Mouse (Mus musculus): Measurements from ENCODE around the gene Sdc3. TPM values are rescaled to one million over a fixed set of nuclear protein-coding genes. Genes with fewer than 3 reads are reported as not detected.

The Sdc3 gene
- polyA plus RNA-seq, 1 experiment from 2014 or later = 41.1 TPM

DNA sequence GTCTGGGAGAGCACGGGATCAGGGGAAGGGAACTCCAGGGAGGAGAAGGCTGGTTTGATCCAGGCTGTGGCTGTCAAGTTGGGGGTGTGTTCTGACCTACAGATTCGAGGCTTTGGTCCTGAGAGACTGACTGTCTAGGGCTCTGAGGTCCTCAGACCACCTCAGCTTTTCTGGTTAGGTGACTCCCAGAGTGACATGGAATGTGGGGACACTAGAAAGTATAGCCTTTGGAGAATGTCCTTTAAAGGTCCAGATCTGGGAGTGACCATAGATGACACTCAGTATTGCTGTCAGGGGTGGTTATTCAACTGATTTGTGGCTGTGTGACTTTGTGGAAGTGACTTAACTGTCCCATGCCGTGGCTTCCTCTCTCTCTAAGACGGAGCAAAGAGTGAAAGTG, 2.4 kb downstream of the Sdc3 start:
- Histone ChIP-seq H3K4me1 (peaks cover 58% of the 10 kb centered on the region), H3K27ac (no peak overlapping the region), H3K4me3 (no peak overlapping the region), H3K36me3 (no peaks in the 10 kb centered on the region), H3K9me3 (no peaks in the 10 kb centered on the region), H3K4me2 (replicated peaks) (peak overlapping the region; percentile 13; the same call in 1 of the 2 replicates), H3K9ac (no peak overlapping the region), H3K27me3 (no peaks in the 10 kb centered on the region)
- no peak for ATAC-seq (ENCODE audit: insufficient number of reproducible peaks, insufficient read depth, low FRiP score, low TSS enrichment)
- WGBS = 55% methylated on average over 4 of the region's 4 CpGs

GRCm38 (mm10) chr4:130795970-130796369, 3.6 kb downstream of the Sdc3 start:
- Histone ChIP-seq H3K9ac (no peak overlapping the region), H3K4me2 (replicated peaks) (no peak overlapping the region), H3K36me3 (no peaks in the 10 kb centered on the region), H3K27ac (no peak overlapping the region), H3K9me3 (no peaks in the 10 kb centered on the region), H3K27me3 (no peaks in the 10 kb centered on the region), H3K4me3 (no peak overlapping the region), H3K4me1 (peaks cover 60% of the 10 kb centered on the region)
- WGBS = 85% methylated on average over 6 of the region's 6 CpGs
- no peak for ATAC-seq (ENCODE audit: insufficient number of reproducible peaks, insufficient read depth, low FRiP score, low TSS enrichment)

DNA sequence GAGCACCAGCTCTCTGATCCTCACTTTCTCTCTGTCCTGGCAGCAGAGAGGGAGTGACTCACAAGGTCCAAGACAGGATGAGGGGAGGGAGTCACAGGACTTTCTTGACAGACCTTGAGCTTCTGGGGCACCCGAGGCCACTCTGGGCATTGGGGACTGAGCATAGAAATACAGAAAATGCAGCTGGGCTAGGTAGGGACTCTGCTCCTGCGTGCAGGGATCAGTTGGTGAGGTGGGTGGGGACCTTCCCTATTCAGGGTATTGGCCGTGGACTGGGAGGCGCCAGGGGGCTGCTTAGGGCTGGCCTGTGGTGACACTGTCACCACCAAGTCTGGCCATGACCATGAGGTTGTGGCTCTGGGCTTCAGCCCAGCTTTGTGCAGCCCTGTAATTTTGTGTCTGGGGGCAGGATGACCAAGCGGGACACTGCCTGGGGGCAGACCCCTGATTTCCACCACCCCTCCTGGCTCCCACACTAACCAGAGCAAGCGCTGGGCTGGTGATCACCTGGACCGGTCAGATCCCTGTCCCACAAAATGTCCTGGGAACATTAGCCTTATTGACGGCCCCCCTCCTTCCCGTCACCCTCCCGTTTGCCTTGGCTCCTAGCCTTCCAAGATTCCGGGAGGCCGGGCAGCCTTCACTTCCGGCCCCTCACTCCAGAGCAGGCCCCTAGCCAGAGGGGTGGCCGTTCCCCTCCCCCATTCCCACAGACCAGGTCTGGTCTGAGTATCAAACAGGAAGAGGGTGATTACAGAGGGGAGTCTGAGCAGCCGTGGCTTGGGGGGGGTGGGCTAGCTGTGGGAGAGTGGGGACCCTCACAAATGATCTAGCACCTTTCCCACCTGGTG, 5.1 kb downstream of the Sdc3 start:
- H3K27ac ChIP-seq = peak overlapping the region; percentile 76
- peak overlapping the region; percentile 25; the same call in 1 of the 2 replicates for H3K4me2 ChIP-seq (replicated peaks)
- 21% methylated on average over 15 of the region's 15 CpGs for WGBS
- H3K36me3 ChIP-seq = no peaks in the 10 kb centered on the region
- H3K27me3 ChIP-seq = no peaks in the 10 kb centered on the region
- H3K4me1 ChIP-seq = peaks cover 58% of the 10 kb centered on the region
- no peaks in the 10 kb centered on the region for H3K9me3 ChIP-seq
- ATAC-seq (ENCODE audit: insufficient number of reproducible peaks, insufficient read depth, low FRiP score, low TSS enrichment) = no peak
- H3K9ac ChIP-seq = peak overlapping the region; percentile 1; the same call in 1 of the 2 replicates
- no peak overlapping the region for H3K4me3 ChIP-seq

DNA sequence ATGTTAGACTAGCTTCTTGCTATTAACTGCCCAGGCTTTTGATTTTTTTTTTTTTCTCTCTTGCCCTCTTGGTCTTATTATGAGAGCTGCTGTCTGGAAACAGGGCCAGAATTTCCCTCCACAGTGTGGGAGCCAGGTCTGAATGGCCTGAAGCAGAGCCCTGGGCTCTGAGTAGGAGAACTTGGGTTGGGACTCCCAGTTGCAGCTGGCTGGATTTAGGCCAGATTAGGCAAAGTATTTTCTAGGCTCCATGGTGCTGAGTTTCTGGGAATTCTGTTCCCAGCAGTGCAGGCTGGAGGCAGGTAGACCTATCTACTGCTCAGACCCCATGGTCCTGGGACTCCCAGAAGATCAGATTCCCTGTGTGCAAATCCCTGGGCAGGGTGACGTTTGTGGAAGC, 6.1 kb downstream of the Sdc3 start:
- Histone ChIP-seq H3K36me3 (0 out of 2 replicates have a peak, but pooled peaks cover 3% of the 10 kb centered on the region), H3K9ac (no peak overlapping the region), H3K4me1 (peaks cover 49% of the 10 kb centered on the region), H3K27ac (peak overlapping the region; percentile 76), H3K9me3 (no peaks in the 10 kb centered on the region), H3K4me2 (replicated peaks) (no peak overlapping the region), H3K27me3 (no peaks in the 10 kb centered on the region), H3K4me3 (no peak overlapping the region)
- 63% methylated on average over 1 of the region's 1 CpGs for WGBS
- ATAC-seq (ENCODE audit: insufficient number of reproducible peaks, insufficient read depth, low FRiP score, low TSS enrichment) = no peak

- no peak overlapping the region for H3K4me2 ChIP-seq (replicated peaks)
- H3K9ac ChIP-seq = no peak overlapping the region
- peak overlapping the region; percentile 76; the same call in 1 of the 2 replicates for H3K27ac ChIP-seq
- WGBS = 56% methylated on average over 4 of the region's 4 CpGs
- H3K9me3 ChIP-seq = no peaks in the 10 kb centered on the region
- no peak overlapping the region for H3K4me3 ChIP-seq
- no peaks in the 10 kb centered on the region for H3K27me3 ChIP-seq
- H3K4me1 ChIP-seq = peaks cover 46% of the 10 kb centered on the region
- H3K36me3 ChIP-seq = 0 out of 2 replicates have a peak, but pooled peaks cover 3% of the 10 kb centered on the region
- no peak for ATAC-seq (ENCODE audit: insufficient number of reproducible peaks, insufficient read depth, low FRiP score, low TSS enrichment)
Measured at GRCm38 (mm10) chr4:130799118-130799517, 6.8 kb downstream of the Sdc3 start.

- Histone ChIP-seq H3K4me2 (replicated peaks) (no peak overlapping the region), H3K4me3 (no peak overlapping the region), H3K9ac (no peak overlapping the region), H3K27me3 (no peaks in the 10 kb centered on the region), H3K36me3 (0 out of 2 replicates have a peak, but pooled peaks cover 3% of the 10 kb centered on the region), H3K4me1 (peaks cover 41% of the 10 kb centered on the region), H3K27ac (no peak overlapping the region), H3K9me3 (no peaks in the 10 kb centered on the region)
- ATAC-seq (ENCODE audit: insufficient number of reproducible peaks, insufficient read depth, low FRiP score, low TSS enrichment) = no peak
- 84% methylated on average over 5 of the region's 5 CpGs for WGBS
Measured at GRCm38 (mm10) chr4:130799582-130799981, 7.2 kb downstream of the Sdc3 start.

DNA sequence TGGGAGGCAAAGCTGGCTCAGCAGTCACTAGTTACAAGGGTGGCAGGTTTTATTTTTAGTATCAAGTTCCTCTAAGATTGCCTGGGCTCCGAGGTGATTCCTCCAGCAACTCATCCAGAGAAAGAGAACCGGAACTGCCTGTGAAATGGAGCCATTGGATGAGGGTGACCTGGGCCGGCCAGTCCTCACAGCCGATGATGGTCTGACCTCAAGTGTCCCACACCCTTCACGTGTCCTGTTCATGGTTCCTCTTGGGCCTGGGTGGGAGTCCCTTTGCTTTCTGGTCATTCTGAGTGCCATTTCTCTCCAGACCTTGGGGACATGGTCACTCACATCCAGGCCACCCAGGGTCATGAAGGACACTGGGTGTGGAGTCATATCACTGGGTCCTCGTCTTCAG, 7.8 kb downstream of the Sdc3 start:
- Histone ChIP-seq H3K27ac (no peak overlapping the region), H3K4me1 (peaks cover 40% of the 10 kb centered on the region), H3K4me3 (no peak overlapping the region), H3K9me3 (no peaks in the 10 kb centered on the region), H3K36me3 (0 out of 2 replicates have a peak, but pooled peaks cover 3% of the 10 kb centered on the region), H3K27me3 (no peaks in the 10 kb centered on the region), H3K9ac (no peak overlapping the region), H3K4me2 (replicated peaks) (no peak overlapping the region)
- ATAC-seq (ENCODE audit: insufficient number of reproducible peaks, insufficient read depth, low FRiP score, low TSS enrichment) = no peak
- 84% methylated on average over 6 of the region's 6 CpGs for WGBS

- WGBS = 88% methylated on average over 5 of the region's 5 CpGs
- Histone ChIP-seq H3K9me3 (no peaks in the 10 kb centered on the region), H3K4me2 (replicated peaks) (no peak overlapping the region), H3K9ac (no peak overlapping the region), H3K4me1 (peaks cover 46% of the 10 kb centered on the region), H3K4me3 (no peak overlapping the region), H3K27ac (no peak overlapping the region), H3K27me3 (no peaks in the 10 kb centered on the region), H3K36me3 (0 out of 2 replicates have a peak, but pooled peaks cover 3% of the 10 kb centered on the region)
- no peak for ATAC-seq (ENCODE audit: insufficient number of reproducible peaks, insufficient read depth, low FRiP score, low TSS enrichment)
Measured at GRCm38 (mm10) chr4:130801198-130801597, 8.9 kb downstream of the Sdc3 start.

DNA sequence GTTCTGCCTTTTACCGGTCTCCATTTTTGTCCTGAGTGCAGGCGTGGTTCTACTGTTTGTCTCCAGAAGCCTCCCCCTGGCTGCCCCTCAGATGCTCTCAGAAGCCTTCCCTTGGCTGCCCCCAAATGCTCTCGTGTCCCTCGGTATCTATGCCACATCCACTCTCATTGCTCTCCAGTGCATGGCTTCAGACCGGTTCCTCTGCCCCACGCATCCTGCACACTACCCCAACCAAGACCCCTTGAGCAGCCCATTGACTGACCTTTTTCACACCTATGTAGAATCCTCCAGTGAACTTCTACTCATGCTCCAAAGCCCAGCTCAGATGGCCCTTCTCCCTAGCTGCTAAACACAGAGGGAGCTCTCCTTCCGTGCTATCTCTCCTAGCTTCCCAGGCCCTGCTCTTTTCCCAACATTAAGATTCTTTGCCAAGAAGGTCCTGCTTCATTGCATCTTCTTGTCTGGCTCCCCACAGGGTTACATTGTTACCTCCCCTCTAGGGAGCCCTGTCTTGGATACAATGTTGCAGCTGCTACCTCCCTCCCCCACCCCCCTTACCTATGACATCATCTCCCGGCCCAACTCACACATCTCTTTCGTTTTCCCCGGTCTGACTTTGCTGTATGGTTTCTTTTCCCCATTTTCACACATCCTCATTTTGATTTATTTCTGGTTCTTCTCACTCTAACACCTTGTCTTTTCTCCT, 9.4 kb downstream of the Sdc3 start:
- ATAC-seq (ENCODE audit: insufficient number of reproducible peaks, insufficient read depth, low FRiP score, low TSS enrichment) = no peak
- Histone ChIP-seq H3K27me3 (no peaks in the 10 kb centered on the region), H3K4me2 (replicated peaks) (no peak overlapping the region), H3K9ac (no peak overlapping the region), H3K27ac (no peak overlapping the region), H3K36me3 (0 out of 2 replicates have a peak, but pooled peaks cover 3% of the 10 kb centered on the region), H3K4me1 (peaks cover 44% of the 10 kb centered on the region), H3K4me3 (no peak overlapping the region), H3K9me3 (no peaks in the 10 kb centered on the region)
- whole genome bisulfite sequencing = 61% methylated on average over 10 of the region's 10 CpGs

- H3K9me3 ChIP-seq = no peaks in the 10 kb centered on the region
- no peak for ATAC-seq (ENCODE audit: insufficient number of reproducible peaks, insufficient read depth, low FRiP score, low TSS enrichment)
- no peak overlapping the region for H3K9ac ChIP-seq
- no peak overlapping the region for H3K4me2 ChIP-seq (replicated peaks)
- 72% methylated on average over 2 of the region's 2 CpGs for WGBS
- no peak overlapping the region for H3K4me3 ChIP-seq
- no peaks in the 10 kb centered on the region for H3K27me3 ChIP-seq
- 0 out of 2 replicates have a peak, but pooled peaks cover 3% of the 10 kb centered on the region for H3K36me3 ChIP-seq
- H3K4me1 ChIP-seq = peaks cover 26% of the 10 kb centered on the region
- no peak overlapping the region for H3K27ac ChIP-seq
Measured at GRCm38 (mm10) chr4:130803591-130803990, 11.3 kb downstream of the Sdc3 start.

- no peak overlapping the region for H3K4me2 ChIP-seq (replicated peaks)
- WGBS = 59% methylated on average over 2 of the region's 2 CpGs
- no peak for ATAC-seq (ENCODE audit: insufficient number of reproducible peaks, insufficient read depth, low FRiP score, low TSS enrichment)
- no peaks in the 10 kb centered on the region for H3K27me3 ChIP-seq
- H3K4me3 ChIP-seq = no peak overlapping the region
- no peaks in the 10 kb centered on the region for H3K9me3 ChIP-seq
- H3K36me3 ChIP-seq = 0 out of 2 replicates have a peak, but pooled peaks cover 3% of the 10 kb centered on the region
- H3K4me1 ChIP-seq = peaks cover 19% of the 10 kb centered on the region
- H3K9ac ChIP-seq = no peak overlapping the region
- H3K27ac ChIP-seq = no peak overlapping the region
Measured at GRCm38 (mm10) chr4:130804292-130804691, 12.0 kb downstream of the Sdc3 start.

Measured in embryonic facial prominence, embryonic 12.5 days (tissue).